Mouse (Mus musculus) embryonic facial prominence, embryonic 12.5 days (tissue): ENCODE data around the gene Vwa8. TPM values are rescaled to one million over a fixed set of nuclear protein-coding genes. Genes with fewer than 3 reads are reported as not detected.

Source experiments
- ATAC-seq: fragments of 200-750 bp; cut with Nextera tagmentation; 2 replicates; pipeline ENCODE4 v1.8.0; 2017; ENCODE audit not compliant: insufficient number of reproducible peaks, insufficient read depth, low FRiP score, low TSS enrichment
- H3K27ac ChIP-seq: fragments of 300-500 bp; sonication (generic); 2 replicates; pipeline ENCODE4 v1.5.1; 2016; ENCODE audit warnings: mild to moderate bottlenecking
- H3K27me3 ChIP-seq: fragments of 300-500 bp; sonication (generic); 2 replicates; pipeline ENCODE4 v1.6.1; 2016; ENCODE audit warnings: mild to moderate bottlenecking, moderate library complexity
- H3K36me3 ChIP-seq: fragments of 300-500 bp; sonication (generic); 2 replicates; pipeline ENCODE4 v1.6.1; 2016; ENCODE audit warnings: mild to moderate bottlenecking
- H3K4me1 ChIP-seq: fragments of 300-500 bp; sonication (generic); 2 replicates; pipeline ENCODE4 v1.6.1; 2016
- H3K4me2 ChIP-seq: fragments of 300-500 bp; sonication (generic); replicated peaks from 2 replicates; pipeline ENCODE4 v1.6.1; 2016; ENCODE audit warnings: mild to moderate bottlenecking, moderate library complexity
- H3K4me3 ChIP-seq: fragments of 300-500 bp; sonication (generic); 2 replicates; pipeline ENCODE4 v1.5.1; 2016; ENCODE audit warnings: mild to moderate bottlenecking
- H3K9ac ChIP-seq: fragments of 300-500 bp; sonication (generic); 2 replicates; pipeline ENCODE4 v1.6.1; 2016; ENCODE audit warnings: mild to moderate bottlenecking, moderate library complexity
- H3K9me3 ChIP-seq: fragments of 300-500 bp; sonication (generic); 2 replicates; pipeline ENCODE4 v1.6.1; 2016; ENCODE audit warnings: mild to moderate bottlenecking, moderate library complexity
- WGBS: fragments of 180-500 bp; shearing (Covaris S2); methylation state at CpG from one replicate; pipeline ENCODE4 v1.1.7; 2016; 5-methylcytosine and 5-hydroxymethylcytosine counted together
- polyA plus RNA-seq: library from polyadenylated mRNA; unstranded; fragments of >200 nt; fragmentation: Nextera tagmentation; extraction: Ambion mirVana; gene quantifications from 2 replicates; pipeline ENCODE4 v1.2.1, GENCODE M21; 2016

Gene Vwa8
- 10.3 and 10.6 TPM in 2 replicates for polyA plus RNA-seq

DNA sequence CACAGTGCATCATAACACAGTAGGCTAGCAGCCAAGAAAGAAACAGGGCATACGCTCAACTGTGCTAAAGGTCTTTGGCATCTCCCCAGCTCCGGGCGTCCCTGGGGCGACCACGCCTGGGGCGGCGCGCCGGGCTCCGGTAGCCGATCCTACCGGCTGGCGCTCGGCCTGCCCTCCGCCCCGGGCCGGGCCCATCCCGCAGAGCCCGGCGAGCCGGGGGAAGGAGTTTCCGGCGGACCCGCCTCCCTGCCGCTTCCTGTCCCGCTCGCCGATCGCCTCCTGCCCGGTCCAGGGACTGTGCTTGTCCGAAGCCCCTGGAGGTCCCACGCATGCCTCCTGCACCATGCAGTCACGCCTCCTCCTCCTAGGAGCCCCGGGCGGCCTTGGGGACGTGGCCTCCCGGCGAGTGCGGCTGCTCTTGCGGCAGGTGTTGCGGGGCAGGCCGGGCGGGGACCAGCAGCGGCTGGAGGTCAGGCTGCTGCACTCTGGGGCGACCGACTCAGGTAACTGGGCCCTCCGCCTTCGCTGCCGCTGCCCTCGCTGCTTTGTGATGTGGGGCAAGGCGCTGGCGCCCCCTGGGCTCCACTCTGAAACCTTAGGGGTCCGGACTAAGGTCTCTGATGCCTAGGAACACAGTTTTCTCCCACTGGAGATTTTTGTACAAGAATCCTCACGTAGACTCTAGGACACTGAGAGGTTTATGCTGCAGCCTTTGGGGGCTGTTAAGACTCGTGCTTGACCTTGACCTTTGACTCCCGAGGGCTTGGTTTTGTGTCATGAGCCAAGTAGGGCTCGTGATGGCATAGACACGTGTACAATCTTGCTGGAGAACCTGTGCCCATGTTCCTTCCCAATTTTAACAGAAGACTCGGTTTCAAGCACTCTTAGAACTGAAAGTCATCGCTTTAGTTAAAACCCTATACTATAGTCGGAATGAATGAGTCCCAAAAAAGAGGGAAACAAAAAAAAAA lies at the start of gene Vwa8:
Vwa8 (plus strand) TSS at position 112 of the 971 bp plus-strand sequence.
- WGBS = 2% methylated on average over 61 of the region's 61 CpGs
- Histone ChIP-seq H3K9ac (peak within 1 kb of the TSS; percentile 84), H3K4me1 (peaks cover 9% of the 10 kb centered on the region), H3K4me3 (peak within 1 kb of the TSS; percentile 86), H3K9me3 (no peaks in the 10 kb centered on the region), H3K36me3 (no peaks in the 10 kb centered on the region), H3K27ac (peak within 1 kb of the TSS; percentile 83), H3K27me3 (no peaks in the 10 kb centered on the region), H3K4me2 (peak within 1 kb of the TSS; percentile 77)
- ATAC-seq = peak; percentile 88

DNA sequence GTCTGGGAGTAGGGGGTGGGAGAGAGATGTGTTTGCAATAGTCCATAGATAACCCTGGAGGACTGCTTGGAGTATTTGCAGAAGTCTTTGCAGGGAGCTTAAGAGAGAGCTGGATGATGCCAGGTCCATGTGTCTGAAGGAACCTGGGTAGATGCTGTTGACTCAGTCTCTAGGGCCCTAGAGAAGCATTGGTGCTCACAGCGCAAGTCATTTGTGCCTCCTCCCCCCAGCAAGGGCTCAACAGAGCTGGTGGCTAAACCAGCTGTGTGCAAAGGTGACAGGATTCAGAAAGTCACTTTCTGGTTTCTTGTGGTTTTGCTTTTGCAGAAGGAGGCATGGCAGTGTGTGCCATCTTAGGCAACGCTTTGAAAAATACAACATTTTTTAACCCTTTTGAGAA lies 46.5 kb upstream of the Vwa8 start:
- no peak for ATAC-seq
- no peaks in the 10 kb centered on the region for H3K27me3 ChIP-seq
- H3K4me1 ChIP-seq = no peaks in the 10 kb centered on the region
- 92% methylated on average over 2 of the region's 2 CpGs for WGBS
- no peaks in the 10 kb centered on the region for H3K36me3 ChIP-seq
- no peak overlapping the region for H3K4me2 ChIP-seq
- H3K27ac ChIP-seq = no peak overlapping the region
- H3K9me3 ChIP-seq = no peaks in the 10 kb centered on the region
- no peak overlapping the region for H3K9ac ChIP-seq
- H3K4me3 ChIP-seq = no peak overlapping the region

DNA sequence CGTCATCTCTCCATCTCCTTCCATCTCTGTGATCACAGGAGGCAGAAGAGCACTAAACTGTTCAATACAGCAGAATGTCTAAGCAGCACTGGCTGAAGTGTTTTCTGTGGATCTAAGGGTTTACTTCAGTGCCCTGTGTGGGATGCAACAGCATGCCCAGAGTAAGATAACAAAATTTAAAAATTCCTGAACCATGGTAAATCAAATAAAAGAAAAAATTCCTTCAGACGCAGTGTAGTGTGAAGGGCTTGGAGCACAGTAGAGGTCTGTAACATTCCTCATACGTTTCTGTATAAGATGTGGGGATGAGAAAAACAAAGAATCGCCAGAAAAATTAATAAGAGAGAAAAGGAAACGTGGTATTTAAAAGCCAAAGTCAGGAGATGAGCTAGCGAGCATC lies 44.9 kb upstream of the Vwa8 start:
- Histone ChIP-seq H3K9ac (no peak overlapping the region), H3K27ac (no peak overlapping the region), H3K4me3 (no peak overlapping the region), H3K4me1 (no peaks in the 10 kb centered on the region), H3K4me2 (no peak overlapping the region), H3K36me3 (no peaks in the 10 kb centered on the region), H3K9me3 (no peaks in the 10 kb centered on the region), H3K27me3 (no peaks in the 10 kb centered on the region)
- no peak for ATAC-seq
- 73% methylated on average over 6 of the region's 6 CpGs for WGBS

DNA sequence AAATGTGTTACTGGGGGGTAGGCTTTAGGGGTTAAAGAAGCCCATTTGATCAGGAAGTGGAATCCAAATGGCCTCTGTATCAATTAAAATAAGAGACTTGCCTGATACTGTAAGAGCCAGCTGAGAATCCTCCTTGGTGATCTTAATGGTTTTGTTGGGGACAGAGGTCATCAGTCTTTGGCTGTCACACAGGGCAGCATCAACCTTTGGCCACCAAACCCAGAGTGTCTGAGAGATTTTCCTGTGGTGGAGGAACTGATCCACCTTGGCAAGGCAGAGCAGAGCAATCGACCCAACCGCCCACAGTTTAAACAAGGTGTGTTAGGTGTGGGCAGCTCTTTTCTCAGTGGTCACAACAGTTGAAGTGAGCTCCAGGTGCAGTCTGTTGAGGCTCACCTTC lies 36.0 kb upstream of the Vwa8 start:
- ATAC-seq = no peak

DNA sequence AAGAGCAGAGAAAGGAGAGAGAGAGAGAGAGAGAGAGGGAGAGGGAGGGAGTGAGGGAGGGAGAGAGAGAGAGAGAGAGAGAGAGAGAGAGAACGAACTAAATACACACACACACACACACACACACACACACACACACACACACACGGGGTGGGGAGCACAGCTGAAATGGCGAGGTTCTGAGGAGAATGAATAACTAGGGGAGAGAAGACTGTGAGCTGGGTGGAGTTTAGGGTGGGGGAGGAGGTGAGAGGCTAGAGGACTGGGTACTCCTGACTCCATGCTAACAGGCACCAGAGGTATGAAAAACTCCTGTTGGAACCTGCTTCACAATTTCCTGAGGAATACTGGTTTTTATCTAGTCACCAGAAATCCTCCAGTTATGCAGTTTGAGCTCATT lies 32.4 kb upstream of the Vwa8 start:
- H3K4me1 ChIP-seq = no peaks in the 10 kb centered on the region
- no peak for ATAC-seq
- H3K9ac ChIP-seq = no peak overlapping the region
- no peak overlapping the region for H3K4me2 ChIP-seq
- no peaks in the 10 kb centered on the region for H3K27me3 ChIP-seq
- no peaks in the 10 kb centered on the region for H3K9me3 ChIP-seq
- no peaks in the 10 kb centered on the region for H3K36me3 ChIP-seq
- H3K27ac ChIP-seq = no peak overlapping the region
- no peak overlapping the region for H3K4me3 ChIP-seq
- no CpG with 5 or more reads among the region's 3 CpGs for WGBS

More for the DNA sequence above, 36.0 kb upstream of the Vwa8 start:
- Histone ChIP-seq H3K4me1 (no peaks in the 10 kb centered on the region), H3K27ac (no peak overlapping the region), H3K9me3 (no peaks in the 10 kb centered on the region), H3K9ac (no peak overlapping the region), H3K4me2 (no peak overlapping the region), H3K36me3 (no peaks in the 10 kb centered on the region), H3K27me3 (no peaks in the 10 kb centered on the region), H3K4me3 (no peak overlapping the region)
- WGBS = 91% methylated on average over 2 of the region's 2 CpGs

DNA sequence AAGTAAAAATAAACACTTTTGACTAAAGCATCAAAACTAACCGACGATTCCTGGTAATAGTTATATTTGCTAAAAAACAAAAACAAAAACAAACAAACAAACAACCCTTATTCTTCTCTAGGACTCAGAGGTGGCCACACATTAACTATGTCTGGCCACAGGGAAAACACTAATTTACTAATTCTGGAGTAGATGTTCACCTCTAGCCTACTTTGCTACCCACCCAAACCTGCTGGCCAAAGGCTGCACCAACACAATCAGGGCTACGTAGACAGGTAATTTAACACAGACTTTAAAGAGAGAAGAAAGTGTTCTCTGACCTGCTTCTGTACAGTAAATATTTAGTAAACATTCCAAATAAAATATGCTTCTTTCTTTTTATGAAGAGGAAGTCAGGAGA lies 31.2 kb upstream of the Vwa8 start:
- no peak for ATAC-seq
- Histone ChIP-seq H3K27me3 (no peaks in the 10 kb centered on the region), H3K27ac (no peak overlapping the region), H3K9me3 (no peaks in the 10 kb centered on the region), H3K4me3 (no peak overlapping the region), H3K36me3 (no peaks in the 10 kb centered on the region), H3K4me2 (no peak overlapping the region), H3K9ac (no peak overlapping the region), H3K4me1 (no peaks in the 10 kb centered on the region)
- WGBS = 89% methylated on average over 3 of the region's 3 CpGs

DNA sequence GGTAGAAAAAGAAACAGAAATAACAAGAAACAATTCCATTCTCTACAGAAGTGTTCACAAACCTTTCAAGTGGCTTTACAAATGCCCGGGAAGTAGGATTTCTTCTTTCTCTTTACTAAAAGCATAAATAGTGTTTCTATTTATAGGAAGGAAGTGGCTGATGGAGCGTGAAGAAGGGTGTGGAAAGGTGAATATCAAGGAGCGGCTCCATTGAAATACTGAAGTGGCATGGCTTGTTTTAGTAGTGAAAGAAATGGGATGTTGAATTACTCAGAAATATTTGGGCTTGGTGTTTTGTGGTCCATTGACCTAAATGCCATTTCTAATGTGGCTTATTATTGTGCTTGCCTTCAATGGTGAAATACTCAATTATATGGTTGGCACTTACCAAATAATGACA lies 30.4 kb upstream of the Vwa8 start:
- H3K9ac ChIP-seq = no peak overlapping the region
- no peaks in the 10 kb centered on the region for H3K9me3 ChIP-seq
- H3K27me3 ChIP-seq = no peaks in the 10 kb centered on the region
- 77% methylated on average over 3 of the region's 3 CpGs for WGBS
- H3K4me1 ChIP-seq = no peaks in the 10 kb centered on the region
- no peak overlapping the region for H3K27ac ChIP-seq
- H3K4me3 ChIP-seq = no peak overlapping the region
- ATAC-seq = no peak
- no peaks in the 10 kb centered on the region for H3K36me3 ChIP-seq
- no peak overlapping the region for H3K4me2 ChIP-seq

DNA sequence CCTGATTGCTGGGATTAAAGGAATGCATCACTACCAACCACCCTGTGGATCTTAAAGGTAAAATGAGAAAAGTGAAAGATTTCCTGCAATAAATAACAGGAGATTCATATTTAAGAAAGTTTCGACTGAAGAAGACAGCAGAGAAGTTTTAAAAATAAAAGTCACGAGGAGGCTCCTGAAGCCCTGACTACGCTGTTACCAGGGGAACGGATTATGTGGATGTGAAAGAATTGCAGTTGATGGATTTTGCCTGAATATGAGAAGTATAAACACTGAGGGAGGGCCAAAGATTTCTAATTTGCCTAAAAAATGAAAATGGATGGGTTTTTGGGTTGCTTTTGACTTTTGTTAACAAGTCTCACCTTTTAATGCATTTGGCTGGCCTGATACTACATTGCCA lies 24.8 kb upstream of the Vwa8 start:
- Histone ChIP-seq H3K9ac (no peak overlapping the region), H3K27ac (no peak overlapping the region), H3K4me3 (no peak overlapping the region), H3K27me3 (no peaks in the 10 kb centered on the region), H3K4me1 (no peaks in the 10 kb centered on the region), H3K36me3 (no peaks in the 10 kb centered on the region), H3K9me3 (no peaks in the 10 kb centered on the region), H3K4me2 (no peak overlapping the region)
- WGBS = 88% methylated on average over 4 of the region's 4 CpGs
- ATAC-seq = no peak

DNA sequence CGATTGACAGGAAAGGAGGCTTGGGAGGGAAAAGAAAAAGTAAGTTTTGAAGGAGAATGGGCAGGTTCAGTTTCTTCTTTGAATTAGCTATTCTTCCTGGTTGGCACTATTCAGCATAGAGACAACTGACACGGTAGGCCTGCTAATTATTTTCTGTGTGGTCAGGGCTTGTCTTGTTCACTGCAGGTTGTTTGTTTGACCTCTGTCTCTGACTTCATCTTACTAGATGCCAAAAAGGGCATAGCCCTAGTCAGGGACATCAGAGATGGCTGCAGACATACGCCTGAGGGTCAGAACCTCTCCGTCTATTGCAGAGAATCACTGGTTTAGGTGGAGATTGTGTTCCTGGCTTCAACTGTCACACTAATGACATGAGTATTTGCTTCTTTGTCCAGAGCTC lies 24.3 kb upstream of the Vwa8 start:
- Histone ChIP-seq H3K4me3 (no peak overlapping the region), H3K4me2 (no peak overlapping the region), H3K9ac (no peak overlapping the region), H3K4me1 (no peaks in the 10 kb centered on the region), H3K27me3 (no peaks in the 10 kb centered on the region), H3K36me3 (no peaks in the 10 kb centered on the region), H3K9me3 (no peaks in the 10 kb centered on the region), H3K27ac (no peak overlapping the region)
- ATAC-seq = no peak
- 48% methylated on average over 4 of the region's 4 CpGs for WGBS

DNA sequence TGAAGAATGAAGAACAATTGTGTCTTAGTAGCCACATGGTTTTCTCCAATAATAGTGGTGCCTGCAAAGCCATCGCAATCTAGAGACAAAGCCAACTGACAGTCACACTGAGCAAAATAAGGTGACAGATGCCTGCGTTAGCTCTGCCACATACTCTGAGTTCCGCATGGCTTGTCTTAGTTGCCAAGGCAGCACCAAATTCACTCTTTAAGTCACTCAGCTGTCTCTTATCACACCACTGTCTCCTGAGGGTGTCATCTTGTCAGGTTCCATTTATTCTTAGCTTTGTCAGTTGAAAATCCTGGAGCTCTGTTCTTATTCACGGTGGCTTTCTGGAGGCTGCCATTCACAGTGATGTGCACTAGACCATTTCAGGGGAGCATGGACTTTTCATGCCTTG lies 17.7 kb upstream of the Vwa8 start:
- Histone ChIP-seq H3K4me1 (no peaks in the 10 kb centered on the region), H3K4me3 (no peak overlapping the region), H3K4me2 (no peak overlapping the region), H3K9me3 (no peaks in the 10 kb centered on the region), H3K27me3 (no peaks in the 10 kb centered on the region), H3K36me3 (no peaks in the 10 kb centered on the region), H3K27ac (no peak overlapping the region), H3K9ac (no peak overlapping the region)
- 93% methylated on average over 4 of the region's 4 CpGs for WGBS
- ATAC-seq = no peak

DNA sequence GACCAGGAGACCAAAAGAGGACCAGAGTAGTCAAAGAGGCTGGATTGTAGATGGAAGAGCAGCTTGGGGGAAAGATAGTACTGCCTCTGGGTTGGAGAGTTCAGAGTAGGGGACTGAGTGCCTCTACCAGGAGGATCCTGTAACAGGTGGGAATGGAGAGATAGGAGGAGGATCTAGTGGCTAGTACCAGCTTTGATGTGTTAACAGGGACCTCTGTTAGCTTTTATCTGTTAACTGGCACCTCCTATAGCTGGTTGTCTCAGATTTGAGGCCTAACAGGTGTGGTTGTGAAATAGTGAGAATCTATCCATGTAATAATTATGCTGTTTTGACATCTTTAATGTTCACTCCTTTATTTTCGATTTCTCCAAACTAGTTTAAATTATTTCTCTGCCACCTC lies 904 bp upstream of the Vwa8 start:
- ATAC-seq = no peak
- Histone ChIP-seq H3K4me3 (no peak overlapping the region), H3K27me3 (no peaks in the 10 kb centered on the region), H3K4me1 (peaks cover 9% of the 10 kb centered on the region), H3K9me3 (no peaks in the 10 kb centered on the region), H3K9ac (no peak overlapping the region), H3K36me3 (no peaks in the 10 kb centered on the region), H3K4me2 (no peak overlapping the region), H3K27ac (no peak overlapping the region)
- 77% methylated on average over 1 of the region's 1 CpGs for WGBS

DNA sequence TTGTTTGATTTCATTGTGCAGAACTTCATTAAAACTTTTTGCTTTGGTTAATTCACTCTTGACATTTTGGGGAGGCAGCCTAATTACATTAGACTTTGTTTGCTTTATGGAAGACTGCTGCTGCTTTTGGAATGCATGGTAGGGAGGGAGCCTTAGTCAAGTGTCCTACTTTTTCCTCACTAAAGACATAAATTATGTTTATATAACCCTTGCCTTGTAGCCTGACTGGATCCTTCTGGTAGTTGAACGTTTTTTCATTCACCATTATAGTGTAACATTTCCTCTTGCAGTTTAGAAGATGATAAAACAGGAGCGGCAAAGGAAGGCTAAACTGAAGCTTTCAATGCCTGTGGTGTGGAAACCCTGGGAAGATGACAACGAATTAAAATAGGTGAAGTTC lies 375 bp upstream of the Vwa8 start:
- H3K9ac ChIP-seq = peak overlapping the region; percentile 84
- ATAC-seq = no peak
- no peaks in the 10 kb centered on the region for H3K27me3 ChIP-seq
- 6% methylated on average over 3 of the region's 3 CpGs for WGBS
- H3K27ac ChIP-seq = peak overlapping the region; percentile 83
- H3K4me1 ChIP-seq = peaks cover 9% of the 10 kb centered on the region
- no peaks in the 10 kb centered on the region for H3K36me3 ChIP-seq
- H3K9me3 ChIP-seq = no peaks in the 10 kb centered on the region
- peak overlapping the region; percentile 86 for H3K4me3 ChIP-seq
- H3K4me2 ChIP-seq = peak overlapping the region; percentile 77
